Mouse (Mus musculus) left cerebral cortex, adult 9 months (tissue): ENCODE data around the gene Ube2g2.

Experiments used
- DNase-seq, 2 experiments: peaks; one replicate each; pipeline ENCODE4 v3.0.0; 2022; ENCODE audit warnings: low spot score in 2 of 2

Ube2g2 gene

GRCm38 (mm10) chr10:77605908-77606826 lies 15.9 kb upstream of the Ube2g2 start, which contains the start of the genes Sumo3 and Gm49325:
Sumo3 (plus strand) TSS chr10:77606097.
Gm49325 (plus strand) TSS chr10:77606197.
- peak; percentile 83 to 93 for DNase-seq

- no peak for DNase-seq
Measured at GRCm38 (mm10) chr10:77606855-77607254, 15.2 kb upstream of the Ube2g2 start.

GRCm38 (mm10) chr10:77607441-77607840 lies 14.6 kb upstream of the Ube2g2 start:
- no peak for DNase-seq

- no peak for DNase-seq
Measured at GRCm38 (mm10) chr10:77608589-77608988, 13.5 kb upstream of the Ube2g2 start.

- no peak for DNase-seq
Measured at GRCm38 (mm10) chr10:77610221-77610961, 11.7 kb upstream of the Ube2g2 start.

- DNase-seq: no peak
Measured at GRCm38 (mm10) chr10:77613409-77613808, 8.7 kb upstream of the Ube2g2 start.

GRCm38 (mm10) chr10:77615647-77616046 lies 6.4 kb upstream of the Ube2g2 start:
- no peak for DNase-seq

GRCm38 (mm10) chr10:77616166-77616565 lies 5.9 kb upstream of the Ube2g2 start:
- no peak for DNase-seq

- no peak for DNase-seq
Measured at GRCm38 (mm10) chr10:77616926-77617325, 5.1 kb upstream of the Ube2g2 start.

GRCm38 (mm10) chr10:77621546-77621945 lies 529 bp upstream of the Ube2g2 start:
- no peak for DNase-seq

- peak in 1 of 2 experiments; percentile 51 for DNase-seq
Measured at GRCm38 (mm10) chr10:77623069-77623492, 1.0 kb downstream of the Ube2g2 start.

- no peak for DNase-seq
Measured at GRCm38 (mm10) chr10:77623639-77624400, 1.7 kb downstream of the Ube2g2 start.

GRCm38 (mm10) chr10:77624570-77624995 lies 2.5 kb downstream of the Ube2g2 start:
- DNase-seq: peak in 1 of 2 experiments; percentile 60

GRCm38 (mm10) chr10:77626036-77626435 lies 4.0 kb downstream of the Ube2g2 start:
- no peak for DNase-seq

- DNase-seq: no peak
Measured at GRCm38 (mm10) chr10:77626591-77626990, 4.5 kb downstream of the Ube2g2 start.

- peak in 1 of 2 experiments; percentile 86 for DNase-seq
Measured at GRCm38 (mm10) chr10:77627497-77627896, 5.4 kb downstream of the Ube2g2 start.

GRCm38 (mm10) chr10:77629163-77629562 lies 7.1 kb downstream of the Ube2g2 start:
- DNase-seq: no peak

GRCm38 (mm10) chr10:77629970-77630369 lies 7.9 kb downstream of the Ube2g2 start:
- no peak for DNase-seq

- DNase-seq: no peak
Measured at GRCm38 (mm10) chr10:77634016-77634415, 11.9 kb downstream of the Ube2g2 start.

- DNase-seq: no peak
Measured at GRCm38 (mm10) chr10:77634452-77635231, 12.6 kb downstream of the Ube2g2 start.
